ENCODE assay signal across 9 mouse cellular contexts in genomic region chr12:110188641-110189328, GRCm38 (mm10).
DNase-seq lines count a peak whose midpoint lies in the region; ATAC-seq and TF ChIP-seq lines count a peak whose summit lies in the region.
"Had no signal": no experiment of that assay in that cellular context is flagged by ENCODE, and none has a peak within 500 bp of the region (broad histone marks: within the 10 kb centered on the region; RNA-seq: fewer than 3 reads in every experiment).

No protein-coding gene starts in this region.

- peaks cover 78% of the 10 kb centered on the region for H3K4me1 ChIP-seq in forebrain, embryonic 10.5 days
- peaks cover 40% of the 10 kb centered on the region for H3K4me1 ChIP-seq in limb, embryonic 10.5 days
- H3K4me1 ChIP-seq in thymus, adult 2 months (replicated peaks; ENCODE audit: control insufficient read depth, insufficient read depth, low read length), result no peaks in the 10 kb centered on the region
- H3K4me1 ChIP-seq: megakaryocyte, embryonic 14.5 days had no signal

- 0 out of 2 replicates have a peak, but pooled peaks have one; percentile 3 for ATAC-seq in neutrophil, adult 5-6 weeks (ENCODE audit: extremely low read depth, insufficient number of reproducible peaks, low FRiP score, poor library complexity, severe bottlenecking)

- WGBS in forebrain, embryonic 10.5 days, result under 1% methylated on average over 39 of the region's 39 CpGs
- WGBS in limb, embryonic 10.5 days, result 1% methylated on average over 39 of the region's 39 CpGs
- 10% methylated on average over 39 of the region's 39 CpGs for WGBS in thymus, adult 2 months

- peaks cover 98% of the 10 kb centered on the region for H3K27me3 ChIP-seq in forebrain, embryonic 10.5 days (ENCODE audit: poor library complexity, severe bottlenecking)
- peaks cover 100% of the 10 kb centered on the region for H3K27me3 ChIP-seq in limb, embryonic 10.5 days (ENCODE audit: low read depth, poor library complexity, severe bottlenecking)
- H3K27me3 ChIP-seq in thymus, adult 2 months (ENCODE audit: control insufficient read depth, insufficient read depth, low read length), result peaks cover 7% of the 10 kb centered on the region; the same call in 1 of the 2 replicates

- DNase-seq in kidney, adult 18-20 months, result peak; percentile 24
- no peak for DNase-seq in kidney, postnatal 10 days
- DNase-seq in forebrain, embryonic 10.5 days (ENCODE audit: extremely low spot score, low spot score), result no peak
- DNase-seq in limb, embryonic 10.5 days (ENCODE audit: low spot score), result peak; percentile 62
- no peak for DNase-seq in right cerebral cortex, adult 2 months (ENCODE audit: low spot score in 2 of 2)
- DNase-seq in left cerebral cortex, adult 8-10 months (ENCODE audit: low spot score in 2 of 2), result no peak
- no peak for DNase-seq in thymus, adult 2 months

- TF ChIP-seq POLR2A in thymus, adult 2 months (IDR thresholded peaks at IDR 0.05; ENCODE audit: control insufficient read depth, extremely low read depth, insufficient read depth, low read length, poor library complexity), result no peak

- no peaks in the 10 kb centered on the region for H3K36me3 ChIP-seq in forebrain, embryonic 10.5 days (replicated peaks)
- H3K36me3 ChIP-seq in limb, embryonic 10.5 days, result no peaks in the 10 kb centered on the region
- no peaks in the 10 kb centered on the region for H3K36me3 ChIP-seq in thymus, adult 2 months (ENCODE audit: control insufficient read depth, insufficient read depth, low read length)

- H3K9me3 ChIP-seq in forebrain, embryonic 10.5 days, result no peaks in the 10 kb centered on the region
- H3K9me3 ChIP-seq in limb, embryonic 10.5 days (replicated peaks), result no peaks in the 10 kb centered on the region
- H3K9me3 ChIP-seq: megakaryocyte, embryonic 14.5 days had no signal

- peak overlapping the region; percentile 56 for H3K4me3 ChIP-seq in forebrain, embryonic 10.5 days
- peak overlapping the region; percentile 50 for H3K4me3 ChIP-seq in limb, embryonic 10.5 days
- H3K4me3 ChIP-seq in thymus, adult 2 months (ENCODE audit: control insufficient read depth, insufficient read depth, low read length), result no peak overlapping the region
- H3K4me3 ChIP-seq: megakaryocyte, embryonic 14.5 days had no signal

- peak overlapping the region; percentile 90 for H3K27ac ChIP-seq in forebrain, embryonic 10.5 days
- H3K27ac ChIP-seq in limb, embryonic 10.5 days, result peak overlapping the region; percentile 50; the same call in 1 of the 2 replicates
- H3K27ac ChIP-seq in thymus, adult 2 months (ENCODE audit: control insufficient read depth, insufficient read depth, low read length), result no peak overlapping the region

- no peak for TF ChIP-seq CTCF in thymus, adult 2 months (IDR thresholded peaks at IDR 0.05; ENCODE audit: borderline replicate concordance, control insufficient read depth, extremely low read depth, insufficient read depth, low read length, poor library complexity)

Comparison
In these comparisons a context has a peak if more than half of its experiments do, and no peak if none do; other contexts are left out.
1. DNase-seq: peak in kidney, adult 18-20 months (single experiment) and limb, embryonic 10.5 days (single experiment); none in kidney, postnatal 10 days (single experiment), forebrain, embryonic 10.5 days (single experiment), right cerebral cortex, adult 2 months (0 of 2), left cerebral cortex, adult 8-10 months (0 of 2) and thymus, adult 2 months (single experiment).